Mouse (Mus musculus) kidney, postnatal 0 days (tissue): ENCODE measurements at regions not wholly inside any gene's neighbourhood (a gene's known extent, or its start where the extent isn't known, plus 50 kb on each side); places are given as distances from the start of the nearest gene placed in this dataset.
"Not testable (repeated sequence)": the region's sequence is repeated elsewhere in the genome, so short reads cannot be mapped to it uniquely, and the experiment has no call there.

Experiments used
- ATAC-seq: fragments of 200-750 bp; cut with Nextera tagmentation; replicated peaks from 2 replicates; pipeline ENCODE4 v1.8.0; 2017; ENCODE audit warnings: low read depth, moderate number of reproducible peaks, moderate TSS enrichment, moderate library complexity; ENCODE audit not compliant: low FRiP score
- DNase-seq: peaks from one replicate; pipeline ENCODE4 v3.0.0-alpha.2; 2016; ENCODE audit warnings: low spot score
- H3K27ac ChIP-seq: fragments of 300-500 bp; sonication (generic); 2 replicates; pipeline ENCODE4 v1.5.1; 2014; ENCODE audit warnings: mild to moderate bottlenecking
- H3K27me3 ChIP-seq: fragments of 300-500 bp; sonication (generic); 2 replicates; pipeline ENCODE4 v1.6.1; 2014; ENCODE audit warnings: low read length, mixed read lengths; ENCODE audit not compliant: insufficient read depth
- H3K36me3 ChIP-seq: fragments of 300-500 bp; sonication (generic); 2 replicates; pipeline ENCODE4 v1.6.1; 2014; ENCODE audit warnings: low read length, mixed read lengths; ENCODE audit not compliant: insufficient read depth
- H3K4me1 ChIP-seq: fragments of 300-500 bp; sonication (generic); replicated peaks from 2 replicates; pipeline ENCODE4 v1.6.1; 2014; ENCODE audit warnings: antibody characterized with exemption, low read length, mixed read lengths; ENCODE audit not compliant: insufficient read depth
- H3K4me2 ChIP-seq: fragments of 300-500 bp; sonication (generic); 2 replicates; pipeline ENCODE4 v1.6.1; 2014; ENCODE audit warnings: mild to moderate bottlenecking, low read length, moderate library complexity, mixed read lengths
- H3K4me3 ChIP-seq: fragments of 300-500 bp; sonication (generic); replicated peaks from 2 replicates; pipeline ENCODE4 v1.5.1; 2014; ENCODE audit warnings: low read depth, low read length
- H3K9ac ChIP-seq: fragments of 300-500 bp; sonication (generic); 2 replicates; pipeline ENCODE4 v1.6.1; 2014; ENCODE audit warnings: low read depth, low read length
- H3K9me3 ChIP-seq: fragments of 300-500 bp; sonication (generic); replicated peaks from 2 replicates; pipeline ENCODE4 v1.6.1; 2016; ENCODE audit warnings: low read length, inconsistent platforms, mixed read lengths
- CTCF ChIP-seq: IDR thresholded peaks from 2 replicates; pipeline ENCODE4 v1.5.1; 2016; ENCODE audit warnings: antibody characterized with exemption, low read depth, mild to moderate bottlenecking, moderate library complexity
- WGBS: fragments of 180-500 bp; shearing (Covaris S2); extraction: QIAGEN DNeasy Blood & Tissue Kit; methylation state at CpG from one replicate; pipeline ENCODE4 v1.1.7; 2014; 5-methylcytosine and 5-hydroxymethylcytosine counted together

DNA sequence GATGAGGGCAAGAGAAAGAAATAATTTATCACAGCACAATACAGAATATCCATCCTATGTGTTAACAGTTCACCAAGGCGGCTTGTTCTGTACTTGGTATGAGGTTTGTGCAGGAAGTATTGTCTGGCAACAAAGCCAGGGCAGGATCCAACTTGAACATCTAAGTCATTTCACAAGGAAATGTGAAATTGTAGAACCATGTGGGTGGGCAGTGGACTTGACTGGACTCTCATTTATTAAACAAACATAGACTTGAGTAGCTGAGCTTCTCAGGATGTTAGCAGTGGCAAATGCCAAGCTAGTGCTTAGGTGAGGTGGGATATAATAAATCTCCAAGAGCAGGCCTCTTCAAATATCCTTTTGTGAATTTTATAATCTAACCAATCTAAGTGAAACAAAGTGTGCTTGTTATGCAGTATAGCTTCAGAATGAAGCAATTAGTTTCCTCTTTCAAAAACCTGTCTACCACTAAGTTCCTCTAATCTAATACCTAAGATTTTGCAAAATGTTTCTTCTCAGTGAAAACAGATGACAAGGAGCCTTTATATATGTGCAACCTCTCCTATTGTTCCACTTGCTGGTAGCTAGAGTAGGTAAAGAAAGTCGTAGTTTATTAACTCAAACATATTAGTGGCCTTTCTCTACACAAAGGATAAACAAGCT lies 694.4 kb downstream of the Crisp4 start:
- H3K9me3 ChIP-seq: no peaks in the 10 kb centered on the region
- no peak overlapping the region for H3K4me3 ChIP-seq
- peak overlapping the region; percentile 69 for H3K27ac ChIP-seq
- H3K4me1 ChIP-seq: no peaks in the 10 kb centered on the region
- no peak overlapping the region for H3K4me2 ChIP-seq
- H3K36me3 ChIP-seq: no peaks in the 10 kb centered on the region
- ATAC-seq: no peak; the same call in 1 of the 2 replicates
- no peaks in the 10 kb centered on the region for H3K27me3 ChIP-seq
- DNase-seq: peak; percentile 57
- no peak overlapping the region for H3K9ac ChIP-seq
- TF ChIP-seq CTCF: no peak
- 29% methylated on average over 2 of the region's 2 CpGs for WGBS

- Histone ChIP-seq H3K4me1 (no peaks in the 10 kb centered on the region), H3K27ac (peak overlapping the region; percentile 68), H3K27me3 (no peaks in the 10 kb centered on the region), H3K9me3 (no peaks in the 10 kb centered on the region), H3K36me3 (no peaks in the 10 kb centered on the region), H3K9ac (no peak overlapping the region), H3K4me2 (no peak overlapping the region), H3K4me3 (no peak overlapping the region)
- ATAC-seq (peak; percentile 63; the same call in 1 of the 2 replicates), DNase-seq (peak; percentile 91)
- WGBS: 10% methylated on average over 1 of the region's 1 CpGs
- no peak for TF ChIP-seq CTCF
Measured at GRCm38 (mm10) chr1:17450715-17451114, 695.0 kb downstream of the Crisp4 start.

GRCm38 (mm10) chr1:17450295-17450694 lies 695.4 kb downstream of the Crisp4 start:
- no peak for TF ChIP-seq CTCF
- ATAC-seq: peak; percentile 46; the same call in 1 of the 2 replicates
- no peaks in the 10 kb centered on the region for H3K4me1 ChIP-seq
- no peak overlapping the region for H3K9ac ChIP-seq
- no peak overlapping the region for H3K4me3 ChIP-seq
- no peak overlapping the region for H3K4me2 ChIP-seq
- no peaks in the 10 kb centered on the region for H3K27me3 ChIP-seq
- H3K27ac ChIP-seq: peak overlapping the region; percentile 68
- H3K9me3 ChIP-seq: no peaks in the 10 kb centered on the region
- peak; percentile 55 for DNase-seq
- H3K36me3 ChIP-seq: no peaks in the 10 kb centered on the region

- ATAC-seq (no peak), DNase-seq (no peak)
- H3K4me3 ChIP-seq: no peak overlapping the region
- no peak overlapping the region for H3K9ac ChIP-seq
- TF ChIP-seq CTCF: no peak
- H3K4me1 ChIP-seq: no peaks in the 10 kb centered on the region
- WGBS: 86% methylated on average over 1 of the region's 1 CpGs
- no peak overlapping the region for H3K4me2 ChIP-seq
- H3K9me3 ChIP-seq: no peaks in the 10 kb centered on the region
- H3K27ac ChIP-seq: no peak overlapping the region
- no peaks in the 10 kb centered on the region for H3K27me3 ChIP-seq
- no peaks in the 10 kb centered on the region for H3K36me3 ChIP-seq
Measured at GRCm38 (mm10) chr1:17449291-17449690, 696.4 kb downstream of the Crisp4 start.

DNA sequence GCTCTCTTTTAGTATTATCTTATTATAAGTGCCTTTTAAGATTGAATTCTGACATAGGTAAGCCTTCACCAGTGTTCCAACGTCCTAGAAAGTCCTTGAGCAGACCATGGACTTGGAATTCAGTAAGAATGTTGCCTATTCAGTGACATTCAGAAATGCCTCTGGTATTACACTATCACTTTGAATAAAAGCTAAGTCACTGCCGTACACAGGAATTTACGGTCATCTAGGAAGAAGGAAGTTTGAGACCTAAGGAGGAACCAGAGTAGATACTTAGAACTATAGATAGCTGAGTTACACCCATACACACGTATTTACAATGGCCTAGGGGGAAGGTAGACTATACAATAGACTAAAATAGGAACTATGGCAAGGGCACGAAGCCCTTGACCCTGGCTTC lies 711.6 kb downstream of the Crisp4 start:
- 76% methylated on average over 5 of the region's 5 CpGs for WGBS

GRCm38 (mm10) chr1:17415958-17416357 lies 729.7 kb downstream of the Crisp4 start:
- H3K27me3 ChIP-seq: no peaks in the 10 kb centered on the region
- no peak overlapping the region for H3K4me2 ChIP-seq
- no peak overlapping the region for H3K4me3 ChIP-seq
- H3K9me3 ChIP-seq: no peaks in the 10 kb centered on the region
- no peak for DNase-seq
- no peak for ATAC-seq
- no peaks in the 10 kb centered on the region for H3K4me1 ChIP-seq
- WGBS: 61% methylated on average over 3 of the region's 3 CpGs
- H3K27ac ChIP-seq: no peak overlapping the region
- no peaks in the 10 kb centered on the region for H3K36me3 ChIP-seq
- no peak for TF ChIP-seq CTCF
- H3K9ac ChIP-seq: no peak overlapping the region

More for the DNA sequence above, 711.6 kb downstream of the Crisp4 start:
- H3K36me3 ChIP-seq, H3K9ac ChIP-seq, H3K4me1 ChIP-seq, DNase-seq, H3K4me3 ChIP-seq, H3K9me3 ChIP-seq, ATAC-seq, H3K4me2 ChIP-seq, H3K27ac ChIP-seq, H3K27me3 ChIP-seq: not testable (repeated sequence)

GRCm38 (mm10) chr1:17394893-17395292 lies 750.8 kb downstream of the Crisp4 start:
- no peak overlapping the region for H3K4me2 ChIP-seq
- no peak overlapping the region for H3K27ac ChIP-seq
- H3K4me1 ChIP-seq: no peaks in the 10 kb centered on the region
- WGBS: 63% methylated on average over 9 of the region's 9 CpGs
- TF ChIP-seq CTCF: no peak
- no peaks in the 10 kb centered on the region for H3K9me3 ChIP-seq
- H3K9ac ChIP-seq: no peak overlapping the region
- no peak for ATAC-seq
- H3K4me3 ChIP-seq: no peak overlapping the region
- no peaks in the 10 kb centered on the region for H3K36me3 ChIP-seq
- no peaks in the 10 kb centered on the region for H3K27me3 ChIP-seq
- DNase-seq: peak; percentile 12
